Mouse (Mus musculus): ENCODE results near the gene Olfr441. TPM values are rescaled to one million over a fixed set of nuclear protein-coding genes. Genes with fewer than 3 reads are reported as not detected.
A peak's percentile ranks its signal among the peaks of the same experiment; 100 is the strongest.
"Not testable (repeated sequence)": the region's sequence is repeated elsewhere in the genome, so short reads cannot be mapped to it uniquely, and the experiment has no call there.

Gene Olfr441
- total RNA-seq (2021), result not detected
- long read RNA-seq, result 0 reads

DNA sequence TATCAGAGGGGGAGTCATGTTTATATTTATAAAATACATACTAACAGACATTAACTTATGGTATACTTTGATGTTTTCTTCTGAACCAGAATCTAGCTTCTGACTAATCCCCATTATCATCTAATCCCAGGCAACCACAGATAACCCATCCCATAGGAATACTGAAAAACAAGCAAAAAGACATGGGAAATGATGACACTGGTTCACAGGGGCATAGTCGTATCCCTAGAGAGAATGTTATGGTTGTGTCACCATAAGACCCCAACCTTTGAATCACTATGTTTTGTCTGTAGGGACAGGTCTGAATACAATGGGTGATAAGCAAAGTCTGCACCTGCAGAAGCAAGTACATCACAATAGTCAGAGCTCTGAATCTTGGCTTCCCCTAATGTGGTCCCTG lies at the start of gene Olfr441:
Gene Olfr441, plus strand, starts transcription at position 301 of the 400 bp plus-strand sequence.
- not testable (repeated sequence) for DNase-seq (ENCODE audit: low spot score in 2 of 2)

DNA sequence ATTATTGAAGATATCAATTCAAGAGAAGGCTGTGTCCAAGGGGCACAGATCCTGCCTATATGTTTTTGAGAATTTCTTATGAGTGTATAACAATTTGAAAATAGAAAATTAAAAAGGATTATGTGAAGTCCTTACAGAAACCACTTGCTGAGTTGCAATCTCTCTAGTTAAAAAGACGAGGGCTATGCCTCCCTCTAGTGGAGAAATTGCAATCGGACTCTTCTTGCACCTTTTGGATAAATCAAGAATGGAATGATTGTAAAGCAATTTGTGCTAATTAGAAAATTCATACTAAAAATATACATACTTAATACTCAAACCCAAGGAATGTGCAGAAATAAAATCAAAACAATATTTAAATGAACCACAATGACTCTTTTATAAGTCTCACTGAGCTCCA lies 27.4 kb upstream of the Olfr441 start:
- DNase-seq (ENCODE audit: low spot score in 2 of 2), result peak in 1 of 2 experiments; percentile 62

DNA sequence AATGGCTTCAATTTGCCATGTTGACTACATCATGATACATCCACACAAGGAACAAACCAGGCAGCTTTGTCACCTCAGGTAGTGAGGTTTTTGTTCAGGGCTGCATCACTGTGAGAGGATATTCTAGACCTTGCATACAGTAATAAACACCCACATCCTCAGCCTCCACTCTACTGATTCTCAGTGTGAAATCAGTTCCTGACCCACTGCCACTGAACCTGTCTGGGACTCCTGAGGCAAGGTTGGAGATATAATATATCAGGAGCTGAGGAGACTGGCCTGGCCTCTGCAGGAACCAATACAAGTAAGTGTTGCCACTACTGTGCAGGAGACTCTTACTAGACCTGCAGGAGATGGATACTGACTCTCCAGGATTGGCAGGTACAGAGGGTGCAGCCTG lies 24.8 kb upstream of the Olfr441 start:
- not testable (repeated sequence) for DNase-seq (ENCODE audit: low spot score in 2 of 2)

DNA sequence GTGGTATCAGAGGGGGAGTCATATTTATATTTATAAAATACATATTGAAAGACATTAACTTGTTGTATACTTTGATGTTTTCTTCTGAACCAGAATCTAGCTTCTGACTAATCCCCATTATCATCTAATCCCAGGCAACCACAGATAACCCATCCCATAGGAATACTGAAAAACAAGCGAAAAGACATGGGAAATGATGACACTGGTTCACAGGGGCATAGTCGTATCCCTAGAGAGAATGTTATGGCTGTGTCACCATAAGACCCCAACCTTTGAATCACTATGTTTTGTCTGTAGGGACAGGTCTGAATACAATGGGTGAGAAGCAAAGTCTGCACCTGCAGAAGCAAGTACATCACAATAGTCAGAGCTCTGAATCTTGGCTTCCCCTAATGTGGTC lies 40.1 kb downstream of the Olfr441 start, which contains the start of gene Olfr237-ps1:
Gene Olfr237-ps1, plus strand, starts transcription at position 301 of the 400 bp plus-strand sequence.
- not testable (repeated sequence) for DNase-seq (ENCODE audit: low spot score in 2 of 2)

DNA sequence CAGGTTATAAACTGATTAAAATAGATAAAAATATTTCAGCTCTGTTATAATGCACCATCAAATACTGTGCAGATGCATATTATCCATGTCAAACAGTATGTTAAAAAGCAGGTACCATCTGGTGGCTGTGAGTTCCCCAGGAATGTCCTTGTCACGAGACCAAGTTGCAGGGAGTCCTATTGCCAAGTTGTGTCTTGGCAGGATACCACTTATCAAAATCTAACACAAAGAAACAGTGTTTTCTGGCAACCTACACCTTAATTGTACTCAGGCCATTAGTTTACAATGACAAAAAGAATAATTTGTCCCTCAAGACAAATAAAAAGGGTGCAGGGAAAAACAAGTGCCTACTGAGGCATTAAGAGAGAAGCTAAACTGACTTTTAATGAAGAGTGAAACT lies 53.3 kb downstream of the Olfr441 start:
- no peak for DNase-seq (ENCODE audit: low spot score in 2 of 2)

DNA sequence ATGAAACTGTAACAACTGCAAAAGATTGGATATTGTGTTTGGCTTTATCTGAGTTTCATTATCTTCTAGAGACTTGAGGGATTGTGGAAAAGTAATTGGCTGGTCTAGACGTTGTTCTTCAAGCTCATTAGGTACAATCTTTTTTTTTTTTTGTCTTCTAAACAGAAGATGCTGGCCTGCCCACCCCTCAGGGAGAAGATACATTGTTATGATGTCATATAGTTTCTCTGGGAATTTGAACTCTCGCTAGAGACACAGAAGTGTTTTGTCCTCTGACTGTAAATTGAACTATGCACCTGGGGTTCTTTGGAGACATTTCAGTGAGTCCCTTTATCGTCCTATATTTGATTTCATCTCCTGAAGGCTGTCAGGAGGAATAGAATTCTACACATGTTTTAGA lies 56.8 kb downstream of the Olfr441 start, which contains the start of gene Olfr437:
Gene Olfr437, plus strand, starts transcription at position 301 of the 400 bp plus-strand sequence.
- no peak for DNase-seq (ENCODE audit: low spot score in 2 of 2)

DNA sequence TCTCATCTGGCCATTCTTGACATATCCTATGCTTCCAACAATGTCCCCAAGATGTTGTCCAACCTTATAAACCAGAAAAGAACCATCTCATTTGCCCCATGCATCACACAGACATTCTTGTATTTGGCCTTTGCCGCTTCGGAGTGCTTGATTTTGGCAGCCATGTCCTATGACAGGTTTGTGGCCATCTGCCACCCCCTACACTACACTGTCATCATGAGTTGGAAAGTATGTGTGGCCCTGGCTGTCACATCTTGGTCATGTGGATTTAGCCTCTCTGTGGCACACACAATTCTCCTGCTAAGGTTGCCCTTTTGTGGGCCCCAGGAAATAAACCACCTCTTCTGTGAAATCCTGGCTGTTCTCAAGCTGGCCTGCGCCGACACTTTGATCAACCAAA lies 61.1 kb downstream of the Olfr441 start:
- no peak for DNase-seq (ENCODE audit: low spot score in 2 of 2)

Other genes starting within 250 kb of the Olfr441 start
- gene Olfr448, start 215.9 kb upstream of the Olfr441 start, total RNA-seq (2021), result not detected
- gene Olfr447, start 197.5 kb upstream of the Olfr441 start, total RNA-seq (2021), result not detected
- gene Olfr446, start 185.0 kb upstream of the Olfr441 start, total RNA-seq (2021), result not detected
- gene Olfr444, start 157.3 kb upstream of the Olfr441 start, total RNA-seq (2021), result not detected
- not detected for gene Olfr237-ps1, start 40.2 kb downstream of the Olfr441 start, total RNA-seq (2021)
- not detected for gene Olfr437, start 56.9 kb downstream of the Olfr441 start, total RNA-seq (2021)
- not detected for gene Olfr13, start 65.8 kb downstream of the Olfr441 start, total RNA-seq (2021)
- gene Olfr435, start 90.8 kb downstream of the Olfr441 start, total RNA-seq (2021), result not detected
- gene Olfr434, start 106.7 kb downstream of the Olfr441 start, total RNA-seq (2021), result not detected
- gene Olfr47, start 125.2 kb downstream of the Olfr441 start, total RNA-seq (2021), result not detected
- 1 to 10 TPM; 1.3 to 1.9 TPM for gene Arhgef5, start 159.2 kb downstream of the Olfr441 start, total RNA-seq (2021)
- gene Nobox, start 203.2 kb downstream of the Olfr441 start, total RNA-seq (2021), result not detected

Measured in layer of hippocampus, adult 18-20 months (tissue).